Mouse (Mus musculus) stomach, embryonic 16.5 days (tissue): ENCODE measurements around the gene Gm20662. TPM values are rescaled to one million over a fixed set of nuclear protein-coding genes. Genes with fewer than 3 reads are reported as not detected.

ENCODE experiments used
- ATAC-seq: fragments of 200-750 bp; cut with Nextera tagmentation; 2 replicates; pipeline ENCODE4 v1.8.0; 2017; ENCODE audit warnings: moderate number of reproducible peaks, moderate TSS enrichment; ENCODE audit not compliant: insufficient read depth, low FRiP score
- H3K27ac ChIP-seq: fragments of 300-500 bp; sonication (generic); 2 replicates; pipeline ENCODE4 v1.5.1; 2014; ENCODE audit warnings: low read length
- H3K27me3 ChIP-seq: fragments of 300-500 bp; sonication (generic); 2 replicates; pipeline ENCODE4 v1.6.1; 2014; ENCODE audit warnings: low read length, control low read depth, mixed read lengths; ENCODE audit not compliant: control insufficient read depth, insufficient read depth
- H3K36me3 ChIP-seq: fragments of 300-500 bp; sonication (generic); 2 replicates; pipeline ENCODE4 v1.6.1; 2014; ENCODE audit warnings: low read length; ENCODE audit not compliant: control insufficient read depth, insufficient read depth
- H3K4me1 ChIP-seq: fragments of 300-500 bp; sonication (generic); 2 replicates; pipeline ENCODE4 v1.6.1; 2014; ENCODE audit warnings: low read length, control low read depth, mixed read lengths; ENCODE audit not compliant: control insufficient read depth, insufficient read depth
- H3K4me2 ChIP-seq: fragments of 300-500 bp; sonication (generic); 2 replicates; pipeline ENCODE4 v1.6.1; 2014; ENCODE audit warnings: low read depth, low read length, mixed read lengths
- H3K4me3 ChIP-seq: fragments of 300-500 bp; sonication (generic); replicated peaks from 2 replicates; pipeline ENCODE4 v1.5.1; 2014; ENCODE audit warnings: mild to moderate bottlenecking, low read length
- H3K9ac ChIP-seq: fragments of 300-500 bp; sonication (generic); 2 replicates; pipeline ENCODE4 v1.6.1; 2014; ENCODE audit warnings: low read length
- H3K9me3 ChIP-seq: fragments of 300-500 bp; sonication (generic); replicated peaks from 2 replicates; pipeline ENCODE4 v1.6.1; 2016; ENCODE audit warnings: low read length, control low read depth; ENCODE audit not compliant: control insufficient read depth
- WGBS: fragments of 180-500 bp; shearing (Covaris S2); extraction: QIAGEN DNeasy Blood & Tissue Kit; methylation state at CpG from one replicate; pipeline ENCODE4 v1.1.7; 2014; 5-methylcytosine and 5-hydroxymethylcytosine counted together
- polyA plus RNA-seq: library from polyadenylated mRNA; unstranded; fragments of >200 nt; fragmentation: Nextera tagmentation; extraction: Ambion mirVana; gene quantifications from 2 replicates; pipeline ENCODE4 v1.2.1, GENCODE M21; 2015

The Gm20662 gene
- polyA plus RNA-seq, 1 experiment from 2014 or later, result 0.67 TPM

DNA sequence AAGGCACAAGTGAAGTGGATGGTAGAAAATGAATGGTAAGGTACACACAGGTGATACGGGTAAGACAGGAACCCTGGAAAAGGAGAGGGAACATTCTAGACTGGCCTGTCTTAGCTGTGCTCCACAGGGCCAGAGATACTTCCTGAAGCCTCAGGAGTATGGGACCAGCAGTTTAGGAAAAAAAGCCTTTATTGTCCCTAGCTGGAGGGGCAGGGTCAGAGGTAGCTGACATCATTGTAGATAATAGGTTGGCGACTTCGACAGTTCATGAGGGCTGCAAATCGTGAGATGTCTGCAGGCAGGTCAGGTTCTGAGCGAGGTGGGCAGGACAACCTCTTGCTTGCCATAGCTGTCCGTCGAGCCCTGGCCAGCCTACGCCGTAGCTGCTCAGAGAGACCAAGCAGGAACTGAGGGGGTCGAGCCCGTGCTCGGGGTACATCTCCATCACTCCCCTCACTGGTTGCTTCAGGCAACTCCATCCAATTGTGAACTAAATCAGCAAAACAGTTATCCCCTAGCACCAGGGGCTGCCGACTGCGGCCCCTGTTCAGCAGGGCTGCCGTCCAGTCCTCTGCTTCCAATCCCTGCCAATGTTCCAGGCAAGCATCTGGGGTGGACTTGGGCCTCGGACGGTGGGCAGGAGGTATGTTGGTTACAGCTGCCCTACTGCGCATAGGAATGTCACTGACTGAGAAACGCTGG lies 11.9 kb upstream of the Gm20662 start:
- Histone ChIP-seq H3K4me2 (peak overlapping the region; percentile 81), H3K27me3 (no peaks in the 10 kb centered on the region), H3K36me3 (no peaks in the 10 kb centered on the region), H3K9ac (peak overlapping the region; percentile 81), H3K4me3 (peak overlapping the region; percentile 65), H3K27ac (peak overlapping the region; percentile 100), H3K9me3 (no peaks in the 10 kb centered on the region), H3K4me1 (peaks cover 45% of the 10 kb centered on the region)
- WGBS, result 48% methylated on average over 19 of the region's 19 CpGs
- ATAC-seq, result no peak

DNA sequence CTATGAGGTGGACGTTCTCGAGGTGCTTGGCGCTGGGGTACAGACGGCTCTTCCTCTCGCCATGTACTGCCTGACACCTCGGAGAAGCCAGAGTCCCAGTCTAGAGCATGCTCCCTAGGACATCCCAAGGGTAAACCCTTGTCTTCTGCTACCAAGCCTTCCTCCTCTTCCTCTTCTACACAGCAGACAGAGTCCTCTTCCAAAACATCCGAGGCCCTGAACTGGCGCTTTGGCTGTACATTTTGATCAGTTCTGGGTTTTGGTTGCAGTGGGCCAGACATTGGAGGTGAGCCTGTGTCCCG lies 11.4 kb upstream of the Gm20662 start:
- H3K9me3 ChIP-seq, result no peaks in the 10 kb centered on the region
- H3K27me3 ChIP-seq, result no peaks in the 10 kb centered on the region
- H3K4me2 ChIP-seq, result peak overlapping the region; percentile 81
- ATAC-seq, result no peak
- peak overlapping the region; percentile 81 for H3K9ac ChIP-seq
- WGBS, result 37% methylated on average over 9 of the region's 9 CpGs
- peaks cover 45% of the 10 kb centered on the region for H3K4me1 ChIP-seq
- peak overlapping the region; percentile 100 for H3K27ac ChIP-seq
- no peaks in the 10 kb centered on the region for H3K36me3 ChIP-seq
- peak overlapping the region; percentile 65 for H3K4me3 ChIP-seq

DNA sequence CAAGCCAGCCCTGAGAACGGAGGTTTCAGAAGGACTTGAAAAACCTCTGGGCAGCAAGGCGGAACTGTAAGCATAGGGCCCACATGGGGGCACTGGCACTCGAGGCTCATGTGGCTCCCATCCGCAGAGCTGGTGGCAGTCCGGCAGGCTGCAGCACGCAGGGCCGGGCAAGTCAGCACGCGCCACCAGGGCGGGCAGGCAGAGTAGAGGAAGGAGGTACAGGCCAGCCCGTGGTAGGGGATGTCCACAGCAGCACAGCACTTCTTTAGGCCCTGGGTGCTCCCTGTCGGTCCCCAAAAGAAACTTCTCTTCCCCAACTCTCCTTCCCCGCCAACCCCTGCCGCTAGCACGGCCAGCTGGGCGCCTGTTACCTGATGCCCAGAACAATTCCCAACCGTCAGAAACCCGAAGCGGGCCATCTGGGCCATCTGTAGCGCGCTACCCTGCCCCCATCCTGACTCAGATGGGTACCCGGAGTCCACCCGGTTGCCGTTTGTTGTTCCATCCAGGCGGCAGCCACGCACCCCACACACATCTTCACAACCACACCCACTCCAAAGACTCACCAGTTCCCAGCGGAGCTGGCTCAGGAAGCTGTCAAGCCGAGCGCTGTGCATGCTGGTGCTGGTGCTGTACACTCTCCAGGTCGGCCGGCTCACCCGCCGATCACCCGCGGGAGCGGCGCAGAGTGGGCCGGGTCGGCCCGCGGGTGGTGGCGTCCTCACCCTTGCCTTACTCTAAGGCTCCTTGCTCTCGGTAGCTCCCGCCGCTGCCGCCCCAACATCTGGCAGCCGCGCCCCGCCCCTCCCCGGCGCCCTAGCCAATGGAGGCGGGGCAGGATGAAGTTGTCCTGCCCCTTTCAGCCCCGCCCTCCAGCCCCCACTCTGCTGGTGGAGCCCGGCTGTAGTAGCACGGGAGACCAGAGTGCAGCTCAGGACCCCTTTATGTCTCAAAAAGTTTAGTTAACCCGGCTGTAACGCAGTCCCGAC lies 10.7 kb upstream of the Gm20662 start, which contains the start of gene Inka1:
Gene Inka1 (minus strand): TSS at position 749 of the 989 bp plus-strand sequence.
- WGBS, result under 1% methylated on average over 58 of the region's 58 CpGs
- H3K4me1 ChIP-seq, result peaks cover 45% of the 10 kb centered on the region

DNA sequence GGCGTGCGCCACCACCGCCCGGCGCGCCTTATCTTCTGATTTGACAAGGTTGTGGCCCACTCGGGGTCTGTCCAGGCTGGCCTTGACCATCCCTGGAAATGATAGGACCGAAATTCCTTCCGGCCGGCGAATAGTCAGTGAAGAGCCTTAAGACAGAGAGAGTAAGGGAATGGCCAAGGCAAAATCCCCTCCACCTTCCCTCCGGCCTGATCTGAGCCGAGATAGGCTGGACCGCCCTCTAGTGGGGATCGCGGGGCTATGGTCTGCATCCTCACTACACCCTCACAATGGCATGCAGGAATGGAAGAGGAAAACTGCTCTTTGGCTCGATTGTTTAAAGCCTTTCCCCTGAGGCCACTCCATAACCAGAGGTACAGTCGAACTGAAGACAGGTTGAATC lies 9.8 kb upstream of the Gm20662 start:
- WGBS, result 2% methylated on average over 18 of the region's 18 CpGs
- Histone ChIP-seq H3K4me3 (peak overlapping the region; percentile 65), H3K4me1 (peaks cover 36% of the 10 kb centered on the region), H3K27me3 (no peaks in the 10 kb centered on the region), H3K4me2 (peak overlapping the region; percentile 81), H3K9ac (peak overlapping the region; percentile 81; the same call in 1 of the 2 replicates), H3K36me3 (no peaks in the 10 kb centered on the region), H3K27ac (peak overlapping the region; percentile 100), H3K9me3 (no peaks in the 10 kb centered on the region)
- peak; percentile 22 for ATAC-seq

More for the DNA sequence above, 10.7 kb upstream of the Gm20662 start, which contains the start of gene Inka1:
- Histone ChIP-seq H3K9me3 (no peaks in the 10 kb centered on the region), H3K9ac (peak within 1 kb of the TSS; percentile 81), H3K27ac (peak within 1 kb of the TSS; percentile 100), H3K4me2 (peak within 1 kb of the TSS; percentile 81), H3K27me3 (no peaks in the 10 kb centered on the region), H3K4me3 (peak within 1 kb of the TSS; percentile 65), H3K36me3 (no peaks in the 10 kb centered on the region)
- peak; percentile 70 for ATAC-seq

DNA sequence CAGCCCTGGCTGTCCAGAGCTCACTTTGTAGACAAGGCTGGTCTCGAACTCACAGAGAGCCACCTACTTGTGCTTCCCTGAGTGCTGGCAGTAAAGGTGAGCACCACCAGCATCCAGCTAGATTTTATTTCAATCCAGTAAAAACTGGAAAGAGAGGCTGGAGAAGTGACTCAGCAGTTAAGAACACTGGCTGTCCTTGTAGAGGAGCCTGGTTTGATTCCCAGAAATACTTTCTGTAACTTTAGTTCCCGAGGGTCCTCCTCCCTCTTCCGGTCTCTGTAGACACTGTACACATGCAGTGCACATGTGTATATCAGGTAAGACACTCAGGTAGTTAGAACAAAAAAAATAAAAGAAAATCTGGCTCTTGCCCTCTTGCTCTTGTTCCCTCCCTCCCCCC lies 8.2 kb upstream of the Gm20662 start:
- Histone ChIP-seq H3K9me3 (no peaks in the 10 kb centered on the region), H3K4me3 (no peak overlapping the region), H3K9ac (no peak overlapping the region), H3K27ac (no peak overlapping the region), H3K4me1 (peaks cover 21% of the 10 kb centered on the region), H3K27me3 (no peaks in the 10 kb centered on the region), H3K4me2 (no peak overlapping the region), H3K36me3 (no peaks in the 10 kb centered on the region)
- WGBS, result 65% methylated on average over 3 of the region's 3 CpGs
- no peak for ATAC-seq

DNA sequence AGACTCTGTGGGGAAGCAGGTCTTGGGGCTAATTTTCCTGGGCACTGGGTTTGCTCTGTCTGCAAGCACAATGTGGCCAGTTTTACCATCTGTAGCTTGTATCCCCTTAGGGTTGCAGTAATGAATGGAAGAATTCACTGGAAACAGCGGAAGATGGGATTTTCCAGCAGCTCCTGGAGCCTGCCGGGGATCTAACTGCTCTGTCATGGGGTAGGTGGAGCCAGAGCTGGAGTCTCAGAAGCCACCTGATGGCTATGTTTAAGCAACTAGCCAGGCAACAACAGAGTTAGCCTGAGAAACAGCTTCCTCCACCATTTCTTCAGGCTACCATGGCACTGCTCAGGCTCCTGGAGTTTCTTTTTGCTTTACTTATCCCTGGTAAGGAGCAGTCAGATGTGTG lies 4.0 kb upstream of the Gm20662 start, which contains the start of gene Cdhr4:
Gene Cdhr4 (plus strand): TSS at position 301 of the 400 bp plus-strand sequence.
- WGBS, result 50% methylated on average over 2 of the region's 2 CpGs
- Histone ChIP-seq H3K36me3 (no peaks in the 10 kb centered on the region), H3K27ac (no peak within 1 kb of the TSS), H3K4me2 (no peak within 1 kb of the TSS), H3K9me3 (no peaks in the 10 kb centered on the region), H3K27me3 (no peaks in the 10 kb centered on the region), H3K9ac (no peak within 1 kb of the TSS), H3K4me3 (no peak within 1 kb of the TSS), H3K4me1 (no peaks in the 10 kb centered on the region)
- ATAC-seq, result no peak

DNA sequence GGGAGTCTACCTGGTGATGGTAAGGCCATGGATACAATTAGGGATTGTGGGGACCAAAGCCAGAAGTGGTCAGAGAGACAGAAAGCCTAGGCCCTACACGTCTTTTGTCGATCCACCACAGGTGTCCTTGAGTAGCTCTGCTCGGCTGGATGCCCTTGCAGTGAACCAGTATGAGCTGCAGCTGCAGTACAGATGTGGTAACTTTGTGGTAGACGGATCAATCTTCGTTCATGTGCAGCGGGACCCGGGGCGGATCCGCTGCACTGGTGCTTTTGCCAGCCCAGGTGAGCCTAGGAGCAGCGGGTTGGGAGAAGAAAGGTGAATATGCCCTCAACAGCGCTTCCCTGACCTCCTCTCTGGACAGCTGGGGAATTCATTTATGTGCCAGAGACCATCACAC lies 3.1 kb upstream of the Gm20662 start:
- Histone ChIP-seq H3K4me1 (no peaks in the 10 kb centered on the region), H3K9me3 (no peaks in the 10 kb centered on the region), H3K4me3 (no peak overlapping the region), H3K9ac (no peak overlapping the region), H3K36me3 (no peaks in the 10 kb centered on the region), H3K27me3 (no peaks in the 10 kb centered on the region), H3K27ac (no peak overlapping the region), H3K4me2 (no peak overlapping the region)
- ATAC-seq, result no peak
- WGBS, result 86% methylated on average over 11 of the region's 11 CpGs

DNA sequence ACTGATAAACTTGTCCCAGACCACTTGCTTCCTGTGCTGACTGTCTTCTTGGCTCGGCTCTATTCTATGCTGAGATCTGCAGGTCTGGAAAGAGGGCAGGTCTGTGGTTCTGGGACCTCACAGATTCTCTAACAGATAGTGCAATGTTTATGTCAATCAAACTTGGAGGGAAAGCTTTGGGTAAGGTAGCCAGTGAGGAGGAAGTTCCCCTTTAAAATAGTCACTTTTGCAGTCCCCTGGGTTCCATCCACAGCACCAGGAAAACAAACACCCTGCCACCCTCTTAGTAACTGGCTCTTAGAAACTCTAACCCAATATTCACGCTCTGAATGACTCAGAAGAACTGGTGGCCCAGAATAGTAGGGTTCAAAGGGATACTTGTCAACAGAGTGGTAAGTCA lies 1.7 kb upstream of the Gm20662 start:
- Histone ChIP-seq H3K27ac (no peak overlapping the region), H3K4me1 (no peaks in the 10 kb centered on the region), H3K36me3 (no peaks in the 10 kb centered on the region), H3K27me3 (no peaks in the 10 kb centered on the region), H3K4me3 (no peak overlapping the region), H3K9me3 (no peaks in the 10 kb centered on the region), H3K4me2 (no peak overlapping the region), H3K9ac (no peak overlapping the region)
- no peak for ATAC-seq
- WGBS, result 53% methylated on average over 2 of the region's 2 CpGs

DNA sequence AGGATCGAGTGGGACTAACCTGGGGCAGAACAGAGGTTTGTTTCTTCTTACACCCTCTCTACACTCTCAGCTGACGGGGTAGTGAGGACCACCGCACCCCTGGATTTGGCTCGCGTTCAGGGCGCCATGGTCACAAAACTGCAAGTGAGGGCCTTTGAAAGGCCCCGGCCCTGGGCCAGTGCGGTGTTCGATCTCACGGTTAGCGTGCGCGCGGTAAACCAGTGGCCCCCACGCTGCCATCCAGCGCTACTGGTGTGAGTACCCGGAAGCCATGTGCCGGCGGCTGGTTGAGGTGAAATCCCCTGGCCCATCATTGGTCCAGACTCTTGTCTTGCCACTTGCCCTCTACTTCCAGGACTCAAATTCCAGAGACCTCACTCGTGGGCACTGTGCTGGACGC lies 636 bp upstream of the Gm20662 start:
- ATAC-seq, result no peak
- Histone ChIP-seq H3K27me3 (no peaks in the 10 kb centered on the region), H3K36me3 (no peaks in the 10 kb centered on the region), H3K4me1 (no peaks in the 10 kb centered on the region), H3K27ac (no peak overlapping the region), H3K4me2 (no peak overlapping the region), H3K9me3 (no peaks in the 10 kb centered on the region), H3K9ac (no peak overlapping the region), H3K4me3 (no peak overlapping the region)
- 91% methylated on average over 21 of the region's 21 CpGs for WGBS
